In the genomic region with DNA sequence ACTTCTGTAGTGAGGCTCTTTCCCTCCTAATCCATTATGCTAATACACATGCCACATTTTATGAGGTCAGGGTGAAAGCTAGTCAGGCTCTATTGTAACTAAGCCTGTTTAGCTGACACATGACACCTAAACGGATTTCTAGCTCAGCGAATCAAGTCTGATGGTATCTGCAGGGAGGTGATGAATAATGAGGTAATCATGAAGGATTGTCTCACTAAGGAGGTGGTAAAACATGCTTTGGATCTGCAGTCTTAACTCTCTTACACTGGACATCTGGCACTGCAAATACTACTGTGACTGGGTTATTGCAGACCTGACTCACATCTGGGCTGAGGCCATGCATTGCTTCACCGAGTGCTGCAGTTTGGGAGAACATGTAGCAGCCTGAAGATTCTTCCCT, we compare ENCODE assay signal across 23 mouse cellular contexts.
A peak's percentile ranks its signal among the peaks of the same experiment; 100 is the strongest.
DNase-seq lines count a peak whose midpoint lies in the region; ATAC-seq lines count a peak whose summit lies in the region.
"Had no signal": no experiment of that assay in that cellular context is flagged by ENCODE, and none has a peak within 500 bp of the region (broad histone marks: within the 10 kb centered on the region; RNA-seq: fewer than 3 reads in every experiment).

No protein-coding gene starts in this region.

- peak; percentile 73; the same call in 1 of the 2 replicates for ATAC-seq in limb, embryonic 11.5 days (ENCODE audit: insufficient number of reproducible peaks, low FRiP score, low TSS enrichment, low read depth)
- ATAC-seq in limb, embryonic 13.5 days (ENCODE audit: low FRiP score, low read depth): peak; percentile 40
- ATAC-seq in forebrain, embryonic 13.5 days: no peak
- ATAC-seq: hindbrain, embryonic 16.5 days; intestine, embryonic 16.5 days had no signal

- no peak overlapping the region for H3K4me2 ChIP-seq in limb, embryonic 11.5 days (ENCODE audit: low read depth, severe bottlenecking)
- no peak overlapping the region for H3K4me2 ChIP-seq in limb, embryonic 13.5 days (replicated peaks)
- H3K4me2 ChIP-seq in forebrain, embryonic 13.5 days: no peak overlapping the region
- H3K4me2 ChIP-seq: heart, embryonic 15.5 days; limb, embryonic 12.5 days; neural tube, embryonic 12.5 days had no signal

- H3K27me3 ChIP-seq in limb, embryonic 11.5 days (ENCODE audit: control insufficient read depth, insufficient read depth, low read length): no peaks in the 10 kb centered on the region
- peaks cover 21% of the 10 kb centered on the region; the same call in 1 of the 2 replicates for H3K27me3 ChIP-seq in limb, embryonic 10.5 days (ENCODE audit: low read depth, poor library complexity, severe bottlenecking)
- no peaks in the 10 kb centered on the region for H3K27me3 ChIP-seq in limb, embryonic 13.5 days
- H3K27me3 ChIP-seq in forebrain, embryonic 13.5 days: no peaks in the 10 kb centered on the region
- H3K27me3 ChIP-seq: heart, embryonic 15.5 days; neural tube, embryonic 12.5 days had no signal

- H3K36me3 ChIP-seq in limb, embryonic 11.5 days (ENCODE audit: control insufficient read depth, insufficient read depth, low read length): no peaks in the 10 kb centered on the region
- no peaks in the 10 kb centered on the region for H3K36me3 ChIP-seq in limb, embryonic 10.5 days
- no peaks in the 10 kb centered on the region for H3K36me3 ChIP-seq in limb, embryonic 13.5 days
- no peaks in the 10 kb centered on the region for H3K36me3 ChIP-seq in forebrain, embryonic 13.5 days (ENCODE audit: poor library complexity, severe bottlenecking)
- H3K36me3 ChIP-seq: G1E; heart, embryonic 15.5 days; limb, embryonic 12.5 days; midbrain, embryonic 10.5 days; neural tube, embryonic 12.5 days had no signal

- no peaks in the 10 kb centered on the region for H3K4me1 ChIP-seq in limb, embryonic 11.5 days (ENCODE audit: control insufficient read depth, insufficient read depth, low read length)
- peaks cover 14% of the 10 kb centered on the region for H3K4me1 ChIP-seq in limb, embryonic 10.5 days
- H3K4me1 ChIP-seq in limb, embryonic 13.5 days: no peaks in the 10 kb centered on the region
- no peaks in the 10 kb centered on the region for H3K4me1 ChIP-seq in forebrain, embryonic 13.5 days
- H3K4me1 ChIP-seq: heart, embryonic 15.5 days; limb, embryonic 12.5 days; neural tube, embryonic 12.5 days had no signal

- 10% methylated on average over 3 of the region's 3 CpGs for WGBS in limb, embryonic 11.5 days
- WGBS in limb, embryonic 10.5 days: 17% methylated on average over 3 of the region's 3 CpGs
- 9% methylated on average over 3 of the region's 3 CpGs for WGBS in limb, embryonic 13.5 days
- 49% methylated on average over 3 of the region's 3 CpGs for WGBS in forebrain, embryonic 13.5 days

- no peak overlapping the region for H3K27ac ChIP-seq in limb, embryonic 11.5 days (replicated peaks; ENCODE audit: low read depth, low read length)
- H3K27ac ChIP-seq in limb, embryonic 10.5 days: no peak overlapping the region
- H3K27ac ChIP-seq in limb, embryonic 13.5 days: no peak overlapping the region
- no peak overlapping the region for H3K27ac ChIP-seq in forebrain, embryonic 13.5 days
- H3K27ac ChIP-seq: heart, adult 2 months; heart, embryonic 15.5 days; left cerebral cortex, adult 2 months; limb, embryonic 12.5 days; liver, embryonic 14.5 days; midbrain, embryonic 10.5 days; neural tube, embryonic 12.5 days had no signal

- no peaks in the 10 kb centered on the region for H3K9me3 ChIP-seq in limb, embryonic 11.5 days (ENCODE audit: control insufficient read depth, low read length)
- no peaks in the 10 kb centered on the region for H3K9me3 ChIP-seq in limb, embryonic 10.5 days (replicated peaks)
- H3K9me3 ChIP-seq in limb, embryonic 13.5 days: no peaks in the 10 kb centered on the region
- no peaks in the 10 kb centered on the region for H3K9me3 ChIP-seq in forebrain, embryonic 13.5 days (replicated peaks)
- H3K9me3 ChIP-seq: G1E; heart, embryonic 15.5 days; limb, embryonic 12.5 days; midbrain, embryonic 10.5 days; neural tube, embryonic 12.5 days had no signal

- H3K4me3 ChIP-seq in limb, embryonic 11.5 days (ENCODE audit: low read depth, low read length): no peak overlapping the region
- H3K4me3 ChIP-seq in limb, embryonic 10.5 days: no peak overlapping the region
- H3K4me3 ChIP-seq in limb, embryonic 13.5 days: no peak overlapping the region
- no peak overlapping the region for H3K4me3 ChIP-seq in forebrain, embryonic 13.5 days
- H3K4me3 ChIP-seq: heart, adult 2 months; heart, embryonic 15.5 days; left cerebral cortex, adult 2 months; limb, embryonic 12.5 days; midbrain, embryonic 10.5 days; neural tube, embryonic 12.5 days had no signal

- DNase-seq in embryo, embryonic 10 days (ENCODE audit: low spot score): peak; percentile 28
- no peak for DNase-seq in embryo, embryonic 9.5 days (ENCODE audit: extremely low spot score)
- DNase-seq in limb, embryonic 11.5 days (ENCODE audit: low spot score): no peak
- no peak for DNase-seq in limb, embryonic 10.5 days (ENCODE audit: low spot score)
- peak; percentile 5 for DNase-seq in Muller cell, postnatal 12 days (ENCODE audit: inconsistent ontology term)
- no peak for DNase-seq in thymus, postnatal 10 days (ENCODE audit: low spot score in 2 of 2)
- DNase-seq: cerebellum, adult 2 months; gastrocnemius, postnatal 14 days; heart, adult 2 months; kidney, postnatal 4 days; layer of hippocampus, adult 9-11 months; thymus, postnatal 25 days had no signal

- no peak overlapping the region for H3K9ac ChIP-seq in limb, embryonic 11.5 days (ENCODE audit: low read length)
- H3K9ac ChIP-seq in limb, embryonic 13.5 days: no peak overlapping the region
- no peak overlapping the region for H3K9ac ChIP-seq in forebrain, embryonic 13.5 days
- H3K9ac ChIP-seq: heart, embryonic 15.5 days; limb, embryonic 12.5 days; liver, embryonic 14.5 days; neural tube, embryonic 12.5 days had no signal

Comparison
In these comparisons a context has a peak if more than half of its experiments do, and no peak if none do; other contexts are left out.
1. DNase-seq: peak in embryo, embryonic 10 days (single experiment) and Muller cell, postnatal 12 days (single experiment); none in embryo, embryonic 9.5 days (single experiment), limb, embryonic 11.5 days (single experiment), limb, embryonic 10.5 days (single experiment) and thymus, postnatal 10 days (0 of 2).